Mouse (Mus musculus) inflammation-experienced regulatory T-cells, adult 6 months (primary cell): ENCODE measurements at regions not wholly inside any gene's neighbourhood (a gene's known extent, or its start where the extent isn't known, plus 50 kb on each side); places are given as distances from the start of the nearest gene placed in this dataset.

ENCODE experiments used
- ATAC-seq: one replicate; pipeline ENCODE4 v1.8.0; 2017

GRCm38 (mm10) chr14:54097026-54097425 is 156.9 kb downstream of the Dad1 start:
- ATAC-seq: no peak

- no peak for ATAC-seq
Measured at GRCm38 (mm10) chr14:54092444-54092843, 161.5 kb downstream of the Dad1 start.

- ATAC-seq: no peak
Measured at GRCm38 (mm10) chr14:54086660-54087059, 167.2 kb downstream of the Dad1 start.

GRCm38 (mm10) chr14:54074659-54075058 is 179.2 kb downstream of the Dad1 start:
- no peak for ATAC-seq

- ATAC-seq: no peak
Measured at GRCm38 (mm10) chr14:54072283-54072912, 181.5 kb downstream of the Dad1 start.

GRCm38 (mm10) chr14:54070240-54070639 is 183.7 kb downstream of the Dad1 start:
- no peak for ATAC-seq

- ATAC-seq: no peak
Measured at GRCm38 (mm10) chr14:54068684-54069083, 185.2 kb downstream of the Dad1 start.

GRCm38 (mm10) chr14:54065466-54065865 is 188.4 kb downstream of the Dad1 start:
- no peak for ATAC-seq

GRCm38 (mm10) chr14:54064541-54065402 is 189.1 kb downstream of the Dad1 start:
- ATAC-seq: no peak

GRCm38 (mm10) chr14:54061570-54061969 is 192.3 kb downstream of the Dad1 start:
- ATAC-seq: no peak

GRCm38 (mm10) chr14:54059776-54060175 is 194.1 kb downstream of the Dad1 start:
- ATAC-seq: no peak

- no peak for ATAC-seq
Measured at GRCm38 (mm10) chr14:54059096-54059495, 194.8 kb downstream of the Dad1 start.

GRCm38 (mm10) chr14:54056691-54057090 is 197.2 kb downstream of the Dad1 start:
- ATAC-seq: no peak

- no peak for ATAC-seq
Measured at GRCm38 (mm10) chr14:54055390-54055789, 198.5 kb downstream of the Dad1 start.

GRCm38 (mm10) chr14:54042286-54042685 is 211.6 kb downstream of the Dad1 start:
- ATAC-seq: no peak

GRCm38 (mm10) chr14:54040644-54041043 is 213.3 kb downstream of the Dad1 start:
- ATAC-seq: no peak

GRCm38 (mm10) chr14:54034516-54034915 is 219.4 kb downstream of the Dad1 start:
- no peak for ATAC-seq

GRCm38 (mm10) chr14:54023552-54023951 is 230.4 kb downstream of the Dad1 start:
- no peak for ATAC-seq

- no peak for ATAC-seq
Measured at GRCm38 (mm10) chr14:54021443-54021842, 232.5 kb downstream of the Dad1 start.

GRCm38 (mm10) chr14:54014628-54015027 is 239.3 kb downstream of the Dad1 start:
- ATAC-seq: no peak

- ATAC-seq: no peak
Measured at GRCm38 (mm10) chr14:54002083-54002482, 251.8 kb downstream of the Dad1 start.

- no peak for ATAC-seq
Measured at GRCm38 (mm10) chr14:54000527-54000926, 253.4 kb downstream of the Dad1 start.

GRCm38 (mm10) chr14:53993427-53993826 is 260.5 kb downstream of the Dad1 start:
- no peak for ATAC-seq

- no peak for ATAC-seq
Measured at GRCm38 (mm10) chr14:53992712-53993286, 261.1 kb downstream of the Dad1 start.
